Mouse (Mus musculus) forebrain, embryonic 14.5 days (tissue): ENCODE measurements around the gene Stard10. TPM values are rescaled to one million over a fixed set of nuclear protein-coding genes. Genes with fewer than 3 reads are reported as not detected.

Experiments
- ATAC-seq: fragments of 200-750 bp; cut with Nextera tagmentation; 2 replicates; pipeline ENCODE4 v1.8.0; 2017; ENCODE audit warnings: mild to moderate bottlenecking, moderate library complexity
- DNase-seq: peaks from one replicate; pipeline ENCODE4 v3.0.0-alpha.2; 2015; ENCODE audit warnings: low spot score
- H3K27ac ChIP-seq: fragments of 300-500 bp; sonication (generic); 2 replicates; pipeline ENCODE4 v1.5.1; 2014; ENCODE audit warnings: low read depth, mild to moderate bottlenecking, control low read depth, low read length, moderate library complexity
- H3K27me3 ChIP-seq: fragments of 300-500 bp; sonication (generic); replicated peaks from 2 replicates; pipeline ENCODE4 v1.6.1; 2014; ENCODE audit warnings: low read length, control low read depth, mixed read lengths; ENCODE audit not compliant: control insufficient read depth, insufficient read depth
- H3K36me3 ChIP-seq: fragments of 300-500 bp; sonication (generic); 2 replicates; pipeline ENCODE4 v1.6.1; 2014; ENCODE audit warnings: low read length, control low read depth; ENCODE audit not compliant: control insufficient read depth, insufficient read depth
- H3K4me1 ChIP-seq: fragments of 300-500 bp; sonication (generic); 2 replicates; pipeline ENCODE4 v1.6.1; 2014; ENCODE audit warnings: antibody characterized with exemption, low read length, control low read depth; ENCODE audit not compliant: control insufficient read depth, insufficient read depth
- H3K4me2 ChIP-seq: fragments of 300-500 bp; sonication (generic); 2 replicates; pipeline ENCODE4 v1.6.1; 2014; ENCODE audit warnings: mild to moderate bottlenecking, control low read depth, low read length
- H3K4me3 ChIP-seq: fragments of 300-500 bp; sonication (generic); 2 replicates; pipeline ENCODE4 v1.5.1; 2014; ENCODE audit warnings: low read depth, low read length, control low read depth
- H3K9ac ChIP-seq: fragments of 300-500 bp; sonication (generic); 2 replicates; pipeline ENCODE4 v1.6.1; 2014; ENCODE audit warnings: mild to moderate bottlenecking, low read length, control low read depth, moderate library complexity
- H3K9me3 ChIP-seq: fragments of 300-500 bp; sonication (generic); replicated peaks from 2 replicates; pipeline ENCODE4 v1.6.1; 2016; ENCODE audit warnings: low read length, control low read depth, mixed read lengths; ENCODE audit not compliant: control insufficient read depth
- WGBS: fragments of 180-500 bp; shearing (Covaris S2); extraction: QIAGEN DNeasy Blood & Tissue Kit; methylation state at CpG from one replicate; pipeline ENCODE4 v1.1.7; 2014; 5-methylcytosine and 5-hydroxymethylcytosine counted together
- polyA plus RNA-seq: library from polyadenylated mRNA; unstranded; fragments of >200 nt; fragmentation: Nextera tagmentation; extraction: Ambion mirVana; gene quantifications from 2 replicates; pipeline ENCODE4 v1.2.1, GENCODE M21; 2014

Stard10 gene
- polyA plus RNA-seq, 1 experiment from 2014 or later, result 8.1 TPM

DNA sequence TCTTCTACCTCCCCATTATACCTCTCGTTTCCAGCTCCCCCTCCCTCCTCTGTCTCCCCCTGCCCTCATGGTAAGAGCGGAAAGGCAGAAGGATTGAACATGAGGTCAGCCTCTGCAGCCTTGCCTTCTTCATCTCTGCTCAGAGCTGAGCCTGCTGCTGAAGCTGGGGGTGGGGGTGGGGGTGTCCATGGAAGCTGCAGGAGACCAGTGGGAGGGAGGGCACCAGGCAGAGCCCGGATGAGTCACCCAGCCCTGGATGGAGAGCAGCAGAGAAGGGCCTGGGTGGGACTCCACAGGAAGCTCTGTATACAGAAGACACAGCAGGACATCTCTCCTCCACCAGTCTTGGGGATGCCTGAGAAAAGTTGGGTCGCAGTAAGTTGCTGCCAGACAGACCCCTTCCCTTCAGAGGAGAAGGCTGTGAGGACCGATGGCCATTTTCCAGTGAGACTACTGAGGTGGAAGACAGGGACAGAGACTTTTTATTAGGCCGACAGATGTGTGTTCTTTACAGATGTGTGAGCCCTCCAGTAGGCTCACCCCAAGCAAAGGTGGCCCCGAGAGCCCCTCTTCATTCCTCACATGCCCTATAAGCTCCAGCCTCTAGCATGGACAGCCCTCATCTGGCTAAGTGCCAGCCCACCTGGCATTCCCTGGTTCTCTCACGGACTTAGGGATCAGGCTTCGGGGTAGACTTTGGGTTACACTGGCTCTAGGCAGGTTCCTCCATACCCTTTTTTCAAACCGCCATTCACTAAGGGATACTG lies 13.4 kb downstream of the Stard10 start:
- no peak overlapping the region for H3K27ac ChIP-seq
- no peak for DNase-seq
- no peak for ATAC-seq
- H3K9ac ChIP-seq, result no peak overlapping the region
- WGBS, result 71% methylated on average over 10 of the region's 10 CpGs
- no peaks in the 10 kb centered on the region for H3K27me3 ChIP-seq
- H3K36me3 ChIP-seq, result no peaks in the 10 kb centered on the region
- H3K4me2 ChIP-seq, result no peak overlapping the region
- no peak overlapping the region for H3K4me3 ChIP-seq
- H3K4me1 ChIP-seq, result peaks cover 9% of the 10 kb centered on the region
- H3K9me3 ChIP-seq, result no peaks in the 10 kb centered on the region

GRCm38 (mm10) chr7:101330841-101331173 lies 13.9 kb downstream of the Stard10 start:
- 80% methylated on average over 4 of the region's 4 CpGs for WGBS

GRCm38 (mm10) chr7:101332045-101332831 lies 15.4 kb downstream of the Stard10 start:
- Histone ChIP-seq H3K9ac (no peak overlapping the region), H3K4me1 (peaks cover 9% of the 10 kb centered on the region), H3K27me3 (no peaks in the 10 kb centered on the region), H3K27ac (no peak overlapping the region), H3K36me3 (no peaks in the 10 kb centered on the region), H3K9me3 (no peaks in the 10 kb centered on the region), H3K4me2 (no peak overlapping the region), H3K4me3 (no peak overlapping the region)
- ATAC-seq (no peak), DNase-seq (no peak)
- 89% methylated on average over 5 of the region's 5 CpGs for WGBS

More at GRCm38 (mm10) chr7:101330841-101331173, 13.9 kb downstream of the Stard10 start:
- no peak overlapping the region for H3K27ac ChIP-seq
- H3K4me2 ChIP-seq, result no peak overlapping the region
- peaks cover 9% of the 10 kb centered on the region for H3K4me1 ChIP-seq
- H3K9ac ChIP-seq, result no peak overlapping the region
- H3K4me3 ChIP-seq, result no peak overlapping the region
- ATAC-seq, result no peak
- no peaks in the 10 kb centered on the region for H3K9me3 ChIP-seq
- no peaks in the 10 kb centered on the region for H3K27me3 ChIP-seq
- no peaks in the 10 kb centered on the region for H3K36me3 ChIP-seq
- DNase-seq, result no peak

GRCm38 (mm10) chr7:101335228-101335627 lies 18.3 kb downstream of the Stard10 start:
- H3K4me2 ChIP-seq, result no peak overlapping the region
- no peak overlapping the region for H3K9ac ChIP-seq
- ATAC-seq, result no peak
- H3K4me3 ChIP-seq, result no peak overlapping the region
- no peaks in the 10 kb centered on the region for H3K27me3 ChIP-seq
- no peaks in the 10 kb centered on the region for H3K36me3 ChIP-seq
- WGBS, result 96% methylated on average over 2 of the region's 2 CpGs
- H3K9me3 ChIP-seq, result no peaks in the 10 kb centered on the region
- DNase-seq, result no peak
- H3K27ac ChIP-seq, result no peak overlapping the region
- H3K4me1 ChIP-seq, result no peaks in the 10 kb centered on the region

GRCm38 (mm10) chr7:101336686-101337085 lies 19.8 kb downstream of the Stard10 start:
- WGBS, result 92% methylated on average over 3 of the region's 3 CpGs
- no peak overlapping the region for H3K9ac ChIP-seq
- H3K4me2 ChIP-seq, result no peak overlapping the region
- no peak overlapping the region for H3K4me3 ChIP-seq
- H3K9me3 ChIP-seq, result no peaks in the 10 kb centered on the region
- no peak overlapping the region for H3K27ac ChIP-seq
- DNase-seq (no peak), ATAC-seq (no peak)
- H3K4me1 ChIP-seq, result no peaks in the 10 kb centered on the region
- H3K36me3 ChIP-seq, result no peaks in the 10 kb centered on the region
- H3K27me3 ChIP-seq, result no peaks in the 10 kb centered on the region

GRCm38 (mm10) chr7:101337401-101337800 lies 20.5 kb downstream of the Stard10 start:
- Histone ChIP-seq H3K4me2 (no peak overlapping the region), H3K9me3 (no peaks in the 10 kb centered on the region), H3K27ac (no peak overlapping the region), H3K4me1 (no peaks in the 10 kb centered on the region), H3K4me3 (no peak overlapping the region), H3K27me3 (no peaks in the 10 kb centered on the region), H3K36me3 (no peaks in the 10 kb centered on the region), H3K9ac (no peak overlapping the region)
- ATAC-seq (no peak), DNase-seq (no peak)
- WGBS, result 88% methylated on average over 3 of the region's 3 CpGs

- no peaks in the 10 kb centered on the region for H3K4me1 ChIP-seq
- no peak overlapping the region for H3K4me2 ChIP-seq
- H3K27me3 ChIP-seq, result no peaks in the 10 kb centered on the region
- no peak overlapping the region for H3K27ac ChIP-seq
- 73% methylated on average over 6 of the region's 6 CpGs for WGBS
- H3K4me3 ChIP-seq, result no peak overlapping the region
- no peaks in the 10 kb centered on the region for H3K36me3 ChIP-seq
- ATAC-seq, result no peak
- H3K9ac ChIP-seq, result no peak overlapping the region
- H3K9me3 ChIP-seq, result no peaks in the 10 kb centered on the region
- no peak for DNase-seq
Observed at GRCm38 (mm10) chr7:101341405-101341804, 24.5 kb downstream of the Stard10 start.

GRCm38 (mm10) chr7:101343135-101343534 lies 26.2 kb downstream of the Stard10 start:
- Histone ChIP-seq H3K27ac (no peak overlapping the region), H3K36me3 (no peaks in the 10 kb centered on the region), H3K4me1 (peaks cover 6% of the 10 kb centered on the region), H3K4me3 (no peak overlapping the region), H3K9me3 (no peaks in the 10 kb centered on the region), H3K27me3 (no peaks in the 10 kb centered on the region), H3K4me2 (no peak overlapping the region), H3K9ac (no peak overlapping the region)
- WGBS, result 84% methylated on average over 7 of the region's 7 CpGs
- ATAC-seq, result no peak
- no peak for DNase-seq

GRCm38 (mm10) chr7:101344892-101345291 lies 28.0 kb downstream of the Stard10 start:
- Histone ChIP-seq H3K4me3 (no peak overlapping the region), H3K36me3 (no peaks in the 10 kb centered on the region), H3K27ac (no peak overlapping the region), H3K9ac (no peak overlapping the region), H3K4me2 (no peak overlapping the region), H3K4me1 (peaks cover 12% of the 10 kb centered on the region), H3K27me3 (0 out of 2 replicates have a peak, but pooled peaks cover 11% of the 10 kb centered on the region), H3K9me3 (no peaks in the 10 kb centered on the region)
- ATAC-seq (no peak), DNase-seq (no peak)
- 74% methylated on average over 4 of the region's 4 CpGs for WGBS
